Mouse (Mus musculus) adrenal gland, postnatal 0 days (tissue): Measurements from ENCODE around the gene Ptcd2. TPM values are rescaled to one million over a fixed set of nuclear protein-coding genes. Genes with fewer than 3 reads are reported as not detected.

Experiments
- polyA plus RNA-seq: library from polyadenylated mRNA; unstranded; fragments of >200 nt; fragmentation: Nextera tagmentation; extraction: Ambion mirVana; gene quantifications from 2 replicates; pipeline ENCODE4 v1.2.1, GENCODE M21; 2015

Gene Ptcd2
- polyA plus RNA-seq, result 37.0 and 57.2 TPM in 2 replicates

DNA sequence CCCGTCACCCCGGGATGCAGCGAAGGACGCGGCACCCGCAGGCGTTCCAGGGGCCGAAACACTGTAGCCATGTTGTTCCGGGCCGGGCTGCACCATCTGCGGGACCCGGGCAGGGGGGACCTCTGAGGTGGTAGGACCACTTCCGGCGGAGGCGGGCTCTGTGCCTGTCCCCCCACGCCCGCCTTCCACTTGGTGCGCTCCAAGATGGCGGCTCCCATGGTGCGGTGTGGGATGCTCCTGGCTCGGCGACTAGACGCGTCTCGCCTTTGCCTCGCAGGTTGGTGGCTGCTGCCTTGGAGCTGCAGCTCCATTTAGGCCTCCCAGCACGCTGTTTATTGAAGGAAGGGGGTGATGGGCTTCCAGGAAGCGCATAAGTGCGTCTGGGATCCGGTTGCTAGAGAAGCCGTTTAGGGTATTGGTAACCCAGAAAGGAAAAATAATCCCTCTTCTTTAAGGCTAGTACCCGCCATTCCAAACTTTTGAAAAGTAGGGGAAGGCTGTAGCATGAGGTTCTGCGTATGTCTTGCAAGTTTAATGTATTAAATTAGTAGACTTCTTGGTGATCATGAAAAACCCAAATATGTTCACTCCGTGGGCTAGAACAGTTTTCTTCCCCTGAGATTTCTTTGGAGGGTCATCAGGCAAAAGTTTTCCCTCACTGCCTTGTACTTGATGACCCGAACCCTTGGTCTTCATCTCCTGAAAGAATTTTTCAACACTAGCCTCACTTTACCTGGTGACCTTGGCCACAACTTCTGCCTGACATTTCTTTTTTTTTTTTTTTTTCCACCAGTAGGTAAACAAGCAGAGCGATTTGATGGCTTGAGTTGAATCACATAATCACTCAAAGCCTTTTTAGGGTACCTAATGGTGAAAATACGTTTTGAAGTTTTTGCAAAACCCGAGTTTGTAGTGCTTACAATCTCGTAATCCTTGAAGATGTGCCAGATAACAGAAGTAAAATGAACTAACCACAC is at the start of gene Ptcd2, which contains the start of gene Mrps27:
Ptcd2 (minus strand) TSS at position 107 of the 977 bp plus-strand sequence.
Mrps27 (plus strand) TSS at position 188 of the 977 bp plus-strand sequence.

Other genes with a start within 250 kb of the Ptcd2 start
- gene Zfp366, start 159.9 kb downstream of the Ptcd2 start, polyA plus RNA-seq, result 0.20 and 0.47 TPM in 2 replicates
- gene Mrps27, start 81 bp upstream of the Ptcd2 start, polyA plus RNA-seq, result 37.4 and 56.3 TPM in 2 replicates
- gene Map1b, start 171.8 kb upstream of the Ptcd2 start, polyA plus RNA-seq, result 136 and 361 TPM in 2 replicates